Mouse (Mus musculus) urinary bladder, postnatal 25 days (tissue): ENCODE measurements around the gene Gm27029.
"Not testable (repeated sequence)": the region's sequence is repeated elsewhere in the genome, so short reads cannot be mapped to it uniquely, and the experiment has no call there.

Experiments used
- DNase-seq: peaks from one replicate; pipeline ENCODE4 v3.0.0; 2022; ENCODE audit warnings: low spot score

Gene Gm27029

GRCm38 (mm10) chr11:101419610-101420009 lies 5.0 kb downstream of the Gm27029 start:
- no peak for DNase-seq

GRCm38 (mm10) chr11:101418991-101419390 lies 5.6 kb downstream of the Gm27029 start:
- no peak for DNase-seq

- DNase-seq = peak; percentile 90
These were observed 7.3 kb downstream of the Gm27029 start, which contains the start of gene Aarsd1 for GRCm38 (mm10) chr11:101417101-101417855. Gene Aarsd1 (minus strand): TSS chr11:101417615.

GRCm38 (mm10) chr11:101416433-101417100 lies 8.0 kb downstream of the Gm27029 start:
- DNase-seq = no peak

GRCm38 (mm10) chr11:101415306-101415705 lies 9.3 kb downstream of the Gm27029 start:
- DNase-seq = no peak

GRCm38 (mm10) chr11:101395110-101395509 lies 29.5 kb downstream of the Gm27029 start:
- DNase-seq = peak; percentile 53

- DNase-seq = no peak
These were observed 42.8 kb downstream of the Gm27029 start for GRCm38 (mm10) chr11:101381817-101382216.

GRCm38 (mm10) chr11:101378926-101379325 lies 45.7 kb downstream of the Gm27029 start:
- no peak for DNase-seq

- not testable (repeated sequence) for DNase-seq
These were observed 46.4 kb downstream of the Gm27029 start for GRCm38 (mm10) chr11:101378196-101378595.

GRCm38 (mm10) chr11:101374421-101374938 lies 50.1 kb downstream of the Gm27029 start:
- no peak for DNase-seq

GRCm38 (mm10) chr11:101370141-101370540 lies 54.5 kb downstream of the Gm27029 start:
- DNase-seq = no peak

GRCm38 (mm10) chr11:101367326-101367935 lies 57.2 kb downstream of the Gm27029 start, which contains the start of gene G6pc:
Gene G6pc (plus strand): TSS chr11:101367561.
- no peak for DNase-seq

- DNase-seq = no peak
These were observed 60.1 kb downstream of the Gm27029 start for GRCm38 (mm10) chr11:101364531-101364931.

- no peak for DNase-seq
These were observed 63.9 kb downstream of the Gm27029 start for GRCm38 (mm10) chr11:101360651-101361113.

GRCm38 (mm10) chr11:101359776-101360175 lies 64.8 kb downstream of the Gm27029 start:
- no peak for DNase-seq

GRCm38 (mm10) chr11:101357505-101358182 lies 67.0 kb downstream of the Gm27029 start:
- DNase-seq = no peak
